In genomic region chr4:106911246-106911801, GRCm38 (mm10) we compare ENCODE assay signal across 8 mouse cellular contexts. TPM values are rescaled to one million over a fixed set of nuclear protein-coding genes. Genes with fewer than 3 reads are reported as not detected.
DNase-seq lines count a peak whose midpoint lies in the region; ATAC-seq and TF ChIP-seq lines count a peak whose summit lies in the region.

No protein-coding gene starts in this region.

- H3K4me3 ChIP-seq in cortical plate, adult 2 months (ENCODE audit: insufficient read depth, low read length) = peak overlapping the region; percentile 54

- 0 out of 2 replicates have a peak, but pooled peaks have one; percentile 25 for TF ChIP-seq POLR2A in cortical plate, adult 2 months (IDR thresholded peaks at IDR 0.05; ENCODE audit: extremely low read depth, insufficient read depth, low read length)

- ATAC-seq in activated CD4-positive, CD25-positive, alpha-beta regulatory T cell, adult 4 months = peak; percentile 61
- peak; percentile 71 for ATAC-seq in inflammation-experienced regulatory T-cells, adult 6 months
- peak; percentile 29 for ATAC-seq in megakaryocyte-erythroid progenitor cell, adult 5-6 weeks (replicated peaks; ENCODE audit: low FRiP score, low TSS enrichment, poor library complexity, severe bottlenecking)

- peak; percentile 93 for DNase-seq in gastrocnemius, postnatal 10 days
- DNase-seq in left cerebral cortex, postnatal 10 days (ENCODE audit: extremely low spot score in 1 of 2, low spot score in 2 of 2) = peak; percentile 86 to 96
- DNase-seq in right cerebral cortex, postnatal 14 days = peak; percentile 88
- peak; percentile 93 to 94 for DNase-seq in urinary bladder, postnatal 36 days (ENCODE audit: low spot score in 2 of 2)

- peak overlapping the region; percentile 90 for H3K27ac ChIP-seq in cortical plate, adult 2 months (ENCODE audit: insufficient read depth, low read length)

- TF ChIP-seq CTCF in cortical plate, adult 2 months (IDR thresholded peaks at IDR 0.05; ENCODE audit: extremely low read depth, insufficient read depth, low read length) = no peak

- intact Hi-C loops in left cerebral cortex, postnatal 10 days (cut with DNase I) = loop anchor here (5.0 kb wide), 3 partner anchors 76 to 251 kb away; partner anchors contain the start of genes Cyb5rl and Mrpl37

- peaks cover 12% of the 10 kb centered on the region; the same call in 1 of the 2 replicates for H3K4me1 ChIP-seq in cortical plate, adult 2 months (ENCODE audit: control insufficient read depth, insufficient read depth, low read length)

RNA-seq across cellular contexts. Expression of gene Ssbp3, which starts 0.8 kb away (rescaled TPM):
- 10 to 100 TPM; 42.9 to 48.0 TPM for polyA plus RNA-seq in activated CD4-positive, CD25-positive, alpha-beta regulatory T cell, adult 4 months (2017; shearing (Covaris generic))
- polyA plus RNA-seq in cortical plate, adult 2 months (2012; rRNA removed) = 121 and 123 TPM in 2 replicates
- 10 to 100 TPM; 29.4 to 35.1 TPM for total RNA-seq in gastrocnemius, postnatal 10 days (2021)
- 10 to 100 TPM; 36.1 to 45.6 (median 43.4) TPM for polyA plus RNA-seq in inflammation-experienced regulatory T-cells, adult 6 months (2017; shearing (Covaris generic))
- total RNA-seq in left cerebral cortex, postnatal 10 days (2021) = 100 to 1,000 TPM; 114 to 119 TPM
- total RNA-seq in megakaryocyte-erythroid progenitor cell, adult 5-6 weeks (2014; fragmentation: Nextera tagmentation) = 104 and 138 TPM in 2 replicates
- 50.5 and 63.4 TPM in 2 replicates for total RNA-seq in megakaryocyte-erythroid progenitor cell, adult 5-6 weeks (2017)

Comparison
In these comparisons a context has a peak if more than half of its experiments do, and no peak if none do; other contexts are left out.
1. Peak in every context shown above with its lines: DNase-seq, ATAC-seq, H3K4me3 ChIP-seq and H3K27ac ChIP-seq.